Mouse (Mus musculus): ENCODE measurements around the gene Emb. TPM values are rescaled to one million over a fixed set of nuclear protein-coding genes. Genes with fewer than 3 reads are reported as not detected.

Emb gene
- polyA plus RNA-seq, 1 experiment from 2014 or later, result 78.3 TPM

DNA sequence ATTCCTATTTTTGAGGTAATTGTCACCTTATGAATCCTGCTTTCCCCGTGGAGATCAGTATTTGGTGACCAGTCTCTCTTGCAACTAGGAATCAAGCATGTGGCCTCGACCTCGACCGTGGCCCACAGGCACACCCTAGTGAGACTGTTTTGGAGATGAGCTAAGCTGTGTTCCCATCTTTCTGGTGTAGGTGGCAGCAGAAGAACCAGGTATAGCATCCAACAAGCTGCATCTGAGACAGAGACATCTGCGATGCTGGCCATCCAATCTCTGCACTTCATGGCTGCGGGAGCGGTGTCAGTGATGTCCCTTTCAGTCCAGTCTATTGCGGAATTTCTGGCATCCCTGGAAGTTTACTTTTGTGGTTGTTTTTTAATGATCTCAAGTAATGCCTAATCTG lies 2.3 kb upstream of the Emb start:
- no peak overlapping the region for H3K27ac ChIP-seq (ENCODE audit: low read length)
- H3K9me3 ChIP-seq (ENCODE audit: low read length), result no peaks in the 10 kb centered on the region
- DNase-seq (ENCODE audit: low spot score), result no peak
- H3K4me2 ChIP-seq (replicated peaks; ENCODE audit: low read depth, low read length), result no peak overlapping the region
- TF ChIP-seq CTCF (IDR thresholded peaks at IDR 0.05), result no peak
- TF ChIP-seq EP300 (IDR thresholded peaks at IDR 0.05), result no peak
- no peak for ATAC-seq
- H3K9ac ChIP-seq (replicated peaks; ENCODE audit: low read depth), result no peak overlapping the region
- H3K27me3 ChIP-seq (replicated peaks; ENCODE audit: insufficient read depth, low read length), result no peaks in the 10 kb centered on the region
- no peaks in the 10 kb centered on the region for H3K36me3 ChIP-seq (ENCODE audit: insufficient read depth, low read length)
- no peak overlapping the region for H3K4me3 ChIP-seq (ENCODE audit: low read depth, low read length)
- H3K4me1 ChIP-seq (ENCODE audit: insufficient read depth, low read depth, low read length), result no peaks in the 10 kb centered on the region
- WGBS, result 87% methylated on average over 8 of the region's 8 CpGs

DNA sequence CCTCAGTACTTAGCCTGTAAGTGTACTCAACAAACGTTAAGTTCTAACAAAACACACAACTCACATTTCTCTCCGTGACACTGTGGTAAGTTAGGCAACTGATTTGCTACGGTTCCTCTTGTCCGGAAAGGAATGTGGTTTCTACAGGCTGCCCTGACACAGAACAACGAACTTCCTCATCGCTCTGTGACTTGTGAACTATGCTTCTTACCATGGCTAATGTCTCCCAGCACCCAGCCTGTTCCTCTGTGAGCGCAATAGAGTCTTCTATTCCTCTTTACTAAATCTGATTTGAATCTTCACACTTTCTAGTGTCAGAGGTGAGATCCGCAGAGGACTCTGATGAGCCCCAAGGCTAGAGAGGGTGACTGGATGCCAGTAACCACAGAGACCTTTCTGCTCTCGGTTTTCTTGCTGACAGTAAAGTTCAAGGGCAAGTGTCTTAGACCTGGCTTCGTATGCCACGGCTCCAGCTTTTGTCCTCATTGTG lies 3.1 kb downstream of the Emb start:
- DNase-seq (ENCODE audit: low spot score), result peak; percentile 87

DNA sequence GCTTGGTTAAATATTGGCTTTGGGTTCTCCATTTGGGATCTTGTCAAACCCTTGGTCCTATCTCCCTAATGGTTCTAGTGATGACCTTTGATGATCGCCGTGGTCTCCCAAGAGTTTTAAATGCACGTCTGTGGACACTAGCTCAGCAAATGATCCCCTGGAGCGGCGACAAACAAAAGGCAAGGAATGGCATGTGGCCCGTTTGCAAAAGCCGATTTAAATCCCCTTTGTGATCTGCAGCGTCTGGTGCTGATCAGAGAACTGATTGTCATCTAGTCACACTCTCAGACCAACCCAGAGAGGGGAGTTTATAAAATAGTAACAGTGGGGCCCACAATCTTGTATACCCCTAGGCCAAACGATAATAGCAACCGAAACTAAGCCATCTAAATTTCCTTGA lies 7.1 kb downstream of the Emb start:
- Histone ChIP-seq H3K36me3 (ENCODE audit: insufficient read depth, low read length) (no peaks in the 10 kb centered on the region), H3K4me1 (ENCODE audit: insufficient read depth, low read depth, low read length) (no peaks in the 10 kb centered on the region), H3K27ac (ENCODE audit: low read length) (no peak overlapping the region), H3K4me3 (ENCODE audit: low read depth, low read length) (no peak overlapping the region), H3K9ac (replicated peaks; ENCODE audit: low read depth) (no peak overlapping the region), H3K9me3 (ENCODE audit: low read length) (no peaks in the 10 kb centered on the region), H3K4me2 (replicated peaks; ENCODE audit: low read depth, low read length) (no peak overlapping the region), H3K27me3 (replicated peaks; ENCODE audit: insufficient read depth, low read length) (peaks cover under 1% of the 10 kb centered on the region; the same call in 1 of the 2 replicates)
- no peak for TF ChIP-seq CTCF (IDR thresholded peaks at IDR 0.05)
- TF ChIP-seq EP300 (IDR thresholded peaks at IDR 0.05), result no peak
- 24% methylated on average over 10 of the region's 10 CpGs for WGBS
- ATAC-seq (no peak), DNase-seq (ENCODE audit: low spot score) (no peak)

More for the DNA sequence above, 3.1 kb downstream of the Emb start:
- Histone ChIP-seq H3K27me3 (replicated peaks; ENCODE audit: insufficient read depth, low read length) (no peaks in the 10 kb centered on the region), H3K4me1 (ENCODE audit: insufficient read depth, low read depth, low read length) (no peaks in the 10 kb centered on the region), H3K27ac (ENCODE audit: low read length) (peak overlapping the region; percentile 79), H3K36me3 (ENCODE audit: insufficient read depth, low read length) (no peaks in the 10 kb centered on the region), H3K4me3 (ENCODE audit: low read depth, low read length) (no peak overlapping the region), H3K9me3 (ENCODE audit: low read length) (no peaks in the 10 kb centered on the region), H3K4me2 (replicated peaks; ENCODE audit: low read depth, low read length) (no peak overlapping the region), H3K9ac (replicated peaks; ENCODE audit: low read depth) (no peak overlapping the region)
- ATAC-seq, result peak; percentile 93
- 49% methylated on average over 11 of the region's 11 CpGs for WGBS
- TF ChIP-seq EP300 (IDR thresholded peaks at IDR 0.05), result peak; percentile 79
- no peak for TF ChIP-seq CTCF (IDR thresholded peaks at IDR 0.05)

DNA sequence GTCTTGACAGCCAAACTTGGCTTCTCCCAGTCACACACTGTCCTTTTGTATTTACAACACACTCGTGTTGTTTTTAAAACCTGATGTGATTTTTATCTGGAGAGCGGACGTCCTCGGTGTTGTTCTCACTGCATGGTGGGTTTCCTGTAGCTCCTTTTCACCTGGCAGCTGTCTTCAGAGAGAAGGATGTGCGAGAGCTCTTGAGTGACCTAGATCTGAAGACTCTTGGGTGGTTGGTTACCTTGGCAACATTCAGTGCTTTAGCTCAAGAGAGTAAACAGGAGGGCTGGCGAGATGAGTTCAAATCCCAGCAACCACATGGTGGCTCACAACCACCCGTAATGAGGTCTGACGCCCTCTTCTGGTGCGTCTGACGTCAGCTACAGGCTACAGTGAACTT lies 7.8 kb downstream of the Emb start:
- Histone ChIP-seq H3K4me3 (ENCODE audit: low read depth, low read length) (no peak overlapping the region), H3K9ac (replicated peaks; ENCODE audit: low read depth) (no peak overlapping the region), H3K36me3 (ENCODE audit: insufficient read depth, low read length) (no peaks in the 10 kb centered on the region), H3K4me1 (ENCODE audit: insufficient read depth, low read depth, low read length) (no peaks in the 10 kb centered on the region), H3K9me3 (ENCODE audit: low read length) (no peaks in the 10 kb centered on the region), H3K4me2 (replicated peaks; ENCODE audit: low read depth, low read length) (no peak overlapping the region), H3K27ac (ENCODE audit: low read length) (no peak overlapping the region), H3K27me3 (replicated peaks; ENCODE audit: insufficient read depth, low read length) (peaks cover 6% of the 10 kb centered on the region; the same call in 1 of the 2 replicates)
- ATAC-seq, result no peak
- DNase-seq (ENCODE audit: low spot score), result peak; percentile 56
- TF ChIP-seq CTCF (IDR thresholded peaks at IDR 0.05) (no peak), EP300 (IDR thresholded peaks at IDR 0.05) (no peak)
- WGBS, result 18% methylated on average over 10 of the region's 10 CpGs

DNA sequence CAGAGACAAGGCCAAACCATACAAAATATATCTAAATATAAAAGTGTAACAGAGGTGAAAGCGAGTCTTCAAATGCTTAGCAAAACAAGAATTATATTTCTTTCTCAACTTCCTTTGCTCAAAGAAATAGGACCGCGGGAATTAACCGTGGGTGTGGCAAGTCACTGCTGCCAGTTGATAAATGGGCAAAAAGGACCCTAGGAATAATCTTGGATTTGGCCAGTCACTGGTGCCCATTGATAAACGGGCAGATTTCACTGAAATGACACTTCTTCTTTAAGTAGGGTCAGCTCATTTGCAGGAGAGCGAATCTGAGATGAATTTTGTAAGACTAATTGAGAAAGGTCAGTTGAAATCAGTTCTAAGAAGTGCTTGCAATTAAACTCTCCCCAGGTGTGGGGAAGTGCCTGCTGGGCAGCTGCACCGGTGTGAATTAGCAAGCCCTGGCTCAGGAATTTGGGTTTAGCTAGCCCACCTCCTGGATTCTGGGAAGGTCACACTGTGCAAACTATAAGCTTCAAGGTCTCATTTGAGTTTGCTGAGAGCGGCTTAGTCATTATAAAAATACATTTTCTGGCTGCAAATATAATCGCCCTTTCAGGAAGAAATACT lies 8.5 kb downstream of the Emb start:
- WGBS, result 26% methylated on average over 9 of the region's 9 CpGs
- DNase-seq (ENCODE audit: low spot score) (no peak), ATAC-seq (no peak)
- H3K27ac ChIP-seq (ENCODE audit: low read length), result no peak overlapping the region
- no peaks in the 10 kb centered on the region for H3K9me3 ChIP-seq (ENCODE audit: low read length)
- no peak for TF ChIP-seq CTCF (IDR thresholded peaks at IDR 0.05)
- no peak for TF ChIP-seq EP300 (IDR thresholded peaks at IDR 0.05)
- no peak overlapping the region for H3K4me2 ChIP-seq (replicated peaks; ENCODE audit: low read depth, low read length)
- peaks cover 6% of the 10 kb centered on the region for H3K27me3 ChIP-seq (replicated peaks; ENCODE audit: insufficient read depth, low read length)
- H3K4me3 ChIP-seq (ENCODE audit: low read depth, low read length), result no peak overlapping the region
- no peak overlapping the region for H3K9ac ChIP-seq (replicated peaks; ENCODE audit: low read depth)
- no peaks in the 10 kb centered on the region for H3K4me1 ChIP-seq (ENCODE audit: insufficient read depth, low read depth, low read length)
- H3K36me3 ChIP-seq (ENCODE audit: insufficient read depth, low read length), result no peaks in the 10 kb centered on the region

DNA sequence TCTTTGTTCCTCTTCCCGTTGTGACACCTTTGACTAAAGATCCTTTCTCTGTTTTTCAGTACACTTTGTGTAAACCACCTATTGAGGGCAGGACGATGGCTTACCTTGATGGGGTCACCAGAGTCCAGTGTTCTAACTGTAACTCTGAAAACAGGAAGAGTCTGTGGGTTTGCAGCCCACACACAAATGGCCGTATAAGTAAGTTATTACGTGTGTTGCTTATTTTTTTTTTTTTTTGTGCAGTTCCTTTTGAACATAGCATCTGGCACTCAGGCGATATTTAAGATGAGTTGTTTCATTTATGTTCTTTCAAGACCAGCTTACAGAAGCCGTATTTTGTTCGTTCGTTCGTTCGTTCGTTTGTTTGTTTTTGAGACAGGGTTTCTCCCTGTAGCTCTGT lies 9.3 kb downstream of the Emb start:
- Histone ChIP-seq H3K4me3 (ENCODE audit: low read depth, low read length) (no peak overlapping the region), H3K4me2 (replicated peaks; ENCODE audit: low read depth, low read length) (no peak overlapping the region), H3K36me3 (ENCODE audit: insufficient read depth, low read length) (no peaks in the 10 kb centered on the region), H3K27me3 (replicated peaks; ENCODE audit: insufficient read depth, low read length) (peaks cover 6% of the 10 kb centered on the region), H3K9me3 (ENCODE audit: low read length) (no peaks in the 10 kb centered on the region), H3K4me1 (ENCODE audit: insufficient read depth, low read depth, low read length) (no peaks in the 10 kb centered on the region), H3K27ac (ENCODE audit: low read length) (no peak overlapping the region), H3K9ac (replicated peaks; ENCODE audit: low read depth) (no peak overlapping the region)
- TF ChIP-seq EP300 (IDR thresholded peaks at IDR 0.05), result no peak
- no peak for TF ChIP-seq CTCF (IDR thresholded peaks at IDR 0.05)
- WGBS, result 42% methylated on average over 11 of the region's 11 CpGs
- ATAC-seq (no peak), DNase-seq (ENCODE audit: low spot score) (no peak)
